Mouse (Mus musculus): Measurements from ENCODE around the gene Cldnd2. TPM values are rescaled to one million over a fixed set of nuclear protein-coding genes. Genes with fewer than 3 reads are reported as not detected.
A peak's percentile ranks its signal among the peaks of the same experiment; 100 is the strongest.
"Not testable (repeated sequence)": the region's sequence is repeated elsewhere in the genome, so short reads cannot be mapped to it uniquely, and the experiment has no call there.

Cldnd2 gene
- 0.27 and 0.38 TPM in 2 replicates for polyA plus RNA-seq (2012; rRNA removed)

DNA sequence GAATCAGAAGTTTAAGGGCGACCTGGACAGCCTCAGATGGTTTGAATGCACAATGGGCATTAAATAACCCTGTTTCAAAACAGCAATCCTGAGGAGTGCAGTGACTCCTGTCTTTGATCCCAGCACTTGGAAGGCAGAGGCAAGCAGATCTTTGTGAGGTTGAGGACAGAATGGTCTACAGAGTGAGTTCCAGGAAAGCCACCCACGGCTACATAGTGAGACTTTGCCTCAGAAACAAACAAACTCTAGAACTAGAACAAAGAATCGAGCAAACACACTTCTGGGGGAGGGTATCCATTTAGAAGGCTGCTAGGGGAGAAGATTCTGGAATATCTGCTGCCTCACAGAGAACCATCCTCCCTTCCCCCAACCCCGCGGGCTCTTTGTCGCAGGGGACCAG lies at the start of gene Cldnd2:
TSS of gene Cldnd2 (plus strand) at position 301 of the 400 bp plus-strand sequence.
- no peak for DNase-seq (ENCODE audit: low read depth)

DNA sequence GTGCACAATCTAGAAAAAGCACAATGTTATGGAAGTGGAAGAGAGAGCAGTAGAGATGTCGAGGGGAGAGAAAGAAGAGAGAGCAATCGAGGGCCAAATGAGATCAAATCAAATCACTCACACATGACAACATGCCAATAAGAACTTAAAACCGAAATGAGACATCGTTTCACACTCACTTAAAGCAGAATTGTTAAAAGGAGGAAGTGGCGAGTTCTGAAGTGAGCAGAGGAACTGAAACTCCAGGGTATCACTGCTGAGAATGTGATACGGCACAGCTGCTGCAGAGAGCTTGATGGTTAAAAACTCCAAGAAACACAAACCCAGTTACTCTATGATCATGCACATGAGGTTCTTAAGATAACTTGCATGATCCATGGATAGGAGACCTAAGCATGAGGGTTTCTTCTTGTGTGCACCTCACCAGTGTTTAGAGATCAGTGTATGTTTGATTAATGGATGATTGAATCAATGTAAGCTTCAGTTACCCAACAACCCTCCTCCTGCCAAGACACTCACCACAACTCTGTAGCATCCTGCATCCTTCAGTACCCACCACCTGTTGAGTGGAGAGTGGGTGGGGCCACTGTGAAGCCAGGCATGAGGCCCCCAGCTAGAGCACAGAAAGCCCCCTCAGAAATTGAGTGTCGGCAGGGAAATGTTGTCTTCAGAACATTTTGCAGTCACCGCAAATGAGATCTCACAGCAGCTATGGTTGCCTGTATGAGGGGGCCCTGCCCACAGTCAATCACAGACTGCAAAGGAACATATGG lies 48.0 kb upstream of the Cldnd2 start:
- no peak for DNase-seq (ENCODE audit: low read depth)

DNA sequence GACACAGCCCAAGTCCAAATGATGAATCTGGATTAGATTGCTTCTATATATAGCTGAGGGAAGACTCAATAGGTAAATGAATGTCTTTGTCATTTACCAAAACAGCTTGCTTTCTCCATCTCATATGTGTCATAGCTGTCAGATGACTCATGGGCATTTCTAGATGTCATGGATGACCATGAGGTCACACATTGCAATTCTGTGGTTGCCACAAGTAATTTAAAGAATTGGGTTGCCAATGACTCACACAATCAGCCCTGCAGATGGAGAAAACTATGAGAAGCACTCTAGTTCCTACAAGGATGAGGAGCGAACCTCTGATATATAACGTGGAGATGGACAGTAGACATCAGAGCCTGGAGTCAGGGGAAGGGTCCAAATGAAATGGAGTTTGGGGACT lies 41.1 kb upstream of the Cldnd2 start:
- DNase-seq (ENCODE audit: low read depth): no peak

DNA sequence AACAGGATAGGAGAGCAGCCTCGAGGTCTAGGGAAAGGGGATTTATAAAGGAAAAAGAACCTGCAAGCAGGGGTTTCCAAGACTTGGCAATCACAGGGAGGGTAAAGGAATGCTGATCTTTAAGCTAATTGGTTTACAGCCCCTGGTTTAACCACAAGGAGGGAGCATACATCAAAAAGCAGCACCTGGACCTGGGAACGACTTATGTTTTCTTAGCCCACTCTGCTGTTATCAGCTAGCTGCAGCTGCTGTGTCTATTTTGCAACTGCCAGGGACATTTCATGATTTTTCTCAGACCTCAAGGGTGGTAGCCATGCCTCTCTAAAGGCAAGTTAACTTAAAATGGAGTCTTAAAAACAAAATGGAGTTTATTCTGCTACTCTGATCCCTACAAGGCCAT lies 37.9 kb upstream of the Cldnd2 start:
- DNase-seq (ENCODE audit: low read depth): no peak

DNA sequence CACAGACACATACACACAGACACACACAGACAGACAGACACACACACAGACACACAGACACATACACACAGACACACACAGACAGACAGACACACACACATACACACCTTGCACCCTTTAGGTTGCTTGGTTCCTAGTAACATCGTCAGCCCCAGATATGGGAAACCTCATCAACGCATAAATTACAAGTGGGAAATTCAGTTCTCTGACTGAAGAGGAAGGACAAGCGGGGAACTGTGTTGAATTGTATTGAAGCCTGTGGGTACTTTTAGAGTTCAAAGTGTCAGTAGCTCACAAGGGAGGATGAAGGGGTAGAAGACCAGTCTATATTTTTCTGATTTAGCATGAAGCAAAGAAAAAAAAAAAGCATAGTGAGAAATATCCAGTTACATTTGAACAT lies 33.0 kb upstream of the Cldnd2 start:
- no peak for DNase-seq (ENCODE audit: low read depth)

DNA sequence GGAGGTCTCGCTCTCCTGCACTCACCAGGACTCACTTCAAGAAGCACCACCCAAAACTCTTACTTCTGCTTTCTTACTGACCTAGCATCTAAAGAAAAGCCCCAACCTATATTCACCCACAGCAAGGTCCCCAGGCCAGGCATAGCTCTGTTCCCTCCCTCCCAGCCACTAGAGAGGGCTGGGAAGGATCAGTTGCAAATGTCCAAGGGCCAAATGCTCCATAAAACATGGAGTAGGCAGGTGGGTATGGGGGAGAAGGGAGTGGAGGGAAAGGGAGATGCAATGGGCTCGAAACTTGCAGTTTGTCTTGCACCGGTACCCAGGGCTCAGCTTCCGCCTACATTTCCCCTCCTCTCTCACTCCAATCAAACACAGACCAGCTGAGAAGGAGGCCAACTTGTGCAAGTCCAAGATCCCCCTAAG lies 32.4 kb upstream of the Cldnd2 start, which contains the start of gene Siglecg:
TSS of gene Siglecg (plus strand) at position 74 of the 423 bp plus-strand sequence.
- DNase-seq (ENCODE audit: low read depth): no peak

DNA sequence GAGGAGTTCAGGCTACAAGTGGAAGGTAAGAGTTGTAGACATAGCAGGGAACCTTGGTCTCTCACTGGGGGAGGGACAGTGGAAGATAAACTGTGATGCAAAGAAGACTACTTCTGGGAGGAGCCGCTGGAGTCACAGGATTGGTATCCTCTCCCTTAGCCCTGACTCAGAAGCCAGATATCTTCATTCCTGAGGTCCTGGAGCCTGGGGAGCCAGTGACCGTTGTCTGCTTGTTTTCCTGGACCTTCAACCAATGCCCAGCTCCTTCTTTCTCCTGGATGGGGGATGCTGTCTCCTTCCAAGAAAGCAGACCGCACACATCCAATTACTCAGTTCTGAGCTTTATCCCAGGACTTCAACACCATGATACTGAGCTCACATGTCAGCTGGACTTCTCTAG lies 31.5 kb upstream of the Cldnd2 start:
- no peak for DNase-seq (ENCODE audit: low read depth)

DNA sequence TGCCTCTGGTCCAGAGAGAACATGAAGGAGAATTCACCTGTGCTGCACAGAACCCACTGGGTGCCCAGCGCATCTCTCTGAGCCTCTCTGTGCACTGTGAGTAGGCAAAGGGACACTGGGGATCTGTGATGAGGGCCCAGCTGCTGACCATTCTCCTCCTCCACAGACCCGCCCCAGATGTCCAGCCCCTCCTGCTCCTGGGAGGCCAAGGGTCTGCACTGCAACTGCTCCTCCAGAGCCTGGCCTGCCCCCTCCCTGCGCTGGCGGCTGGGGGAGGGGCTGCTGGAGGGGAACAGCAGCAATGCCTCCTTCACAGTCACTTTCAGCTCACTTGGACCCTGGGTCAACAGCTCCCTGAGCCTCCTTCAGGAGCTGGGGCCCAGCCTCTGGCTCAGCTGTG lies 28.9 kb upstream of the Cldnd2 start:
- DNase-seq (ENCODE audit: low read depth): not testable (repeated sequence)

DNA sequence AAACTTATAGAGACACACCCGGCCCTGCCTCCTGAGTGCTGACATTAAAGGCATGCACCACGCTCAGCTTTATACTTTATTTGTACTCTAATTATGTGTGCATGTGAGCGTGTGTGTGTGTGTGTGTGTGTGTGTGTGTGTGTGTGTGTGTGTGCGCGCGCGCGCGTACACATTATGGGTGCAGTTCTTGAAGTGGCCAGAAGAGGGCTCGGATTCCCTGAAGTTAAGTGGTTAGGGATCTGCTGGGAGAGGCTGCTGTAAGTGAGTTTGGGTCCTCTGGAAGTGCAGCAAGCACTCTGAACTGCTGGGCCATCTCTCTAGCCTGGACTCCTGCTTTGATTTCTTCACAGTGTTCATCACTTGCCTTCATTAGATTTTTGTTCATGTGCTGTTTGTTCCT lies 23.3 kb upstream of the Cldnd2 start:
- DNase-seq (ENCODE audit: low read depth): no peak

DNA sequence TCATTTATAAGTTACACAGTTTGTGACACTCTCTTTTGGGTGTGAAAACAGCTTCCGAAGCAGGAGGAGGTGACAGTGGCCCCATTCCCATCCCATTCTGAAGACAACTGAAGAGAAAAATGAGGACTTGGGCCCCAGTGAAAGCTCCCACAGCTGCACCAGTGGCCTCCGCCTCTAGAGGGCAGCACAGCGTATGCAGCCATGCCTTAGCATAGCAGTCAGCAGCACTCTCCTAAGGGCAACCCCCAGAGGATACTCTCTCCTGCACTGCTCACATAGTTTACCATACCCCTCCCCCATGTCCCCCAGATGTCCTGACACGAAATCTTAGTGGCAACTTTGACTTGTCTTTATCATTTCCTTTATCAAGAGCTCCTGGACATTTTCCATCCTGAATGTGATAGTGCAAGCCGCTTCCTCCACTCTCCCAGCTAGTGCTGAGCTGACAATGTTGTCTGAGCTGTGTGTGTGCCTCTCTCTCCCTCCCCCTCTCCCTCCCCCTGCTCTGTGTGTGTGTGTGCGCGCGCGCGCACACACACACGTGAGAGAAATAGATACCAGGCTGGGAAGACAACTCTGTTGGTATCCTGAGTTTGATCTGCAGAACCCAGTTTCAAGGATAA lies 17.5 kb upstream of the Cldnd2 start:
- no peak for DNase-seq (ENCODE audit: low read depth)

DNA sequence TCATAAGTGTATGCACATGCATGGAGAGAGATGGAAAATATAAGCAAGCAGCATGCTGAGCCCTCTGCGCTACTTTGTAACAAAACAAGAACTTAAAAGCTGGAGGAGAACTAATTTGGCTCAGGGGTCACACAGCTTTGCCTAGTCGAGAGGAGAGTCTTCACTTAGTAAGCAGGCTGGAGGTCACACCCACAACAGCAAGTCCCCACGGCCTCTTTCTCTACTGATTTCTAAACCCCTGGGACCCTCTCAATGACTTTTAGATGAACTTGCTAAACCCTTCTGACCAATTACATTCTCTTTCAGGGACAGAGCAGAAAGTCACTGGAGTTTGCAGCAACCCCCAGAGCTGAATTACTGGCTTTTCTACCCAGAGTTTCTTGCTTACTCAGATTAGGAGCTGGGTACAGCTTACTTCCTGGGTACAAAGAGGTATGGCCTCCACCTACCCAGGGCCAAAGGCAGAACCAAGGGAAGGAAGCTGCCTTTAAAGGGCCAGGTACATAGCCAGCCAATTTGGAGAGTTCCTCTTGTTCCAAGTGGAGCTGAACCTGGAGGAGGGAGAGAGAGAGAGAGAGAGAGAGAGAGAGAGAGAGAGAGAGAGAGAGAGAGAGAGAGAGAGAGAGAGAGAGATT lies 16.5 kb upstream of the Cldnd2 start:
- no peak for DNase-seq (ENCODE audit: low read depth)

DNA sequence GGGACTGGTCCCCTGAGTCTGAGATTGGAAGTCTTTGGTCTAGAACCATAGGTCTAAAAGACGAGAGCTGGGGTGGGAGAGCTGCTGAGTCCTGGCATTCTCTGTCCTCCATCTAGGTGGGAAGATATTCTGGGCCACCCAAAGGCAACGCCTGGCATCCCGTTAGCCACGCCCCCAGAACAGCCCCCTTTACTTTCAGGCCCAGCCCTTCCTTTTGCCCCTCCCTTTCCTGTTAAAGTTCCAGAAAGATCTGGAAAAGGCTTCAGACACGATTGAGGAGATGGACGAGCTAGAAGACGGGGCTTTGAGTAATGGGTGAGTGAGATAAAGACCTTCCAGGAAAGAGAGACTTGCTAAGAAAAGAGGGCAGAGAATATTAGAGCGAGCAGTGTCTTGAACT lies 13.2 kb upstream of the Cldnd2 start, which contains the start of gene Lim2:
TSS of gene Lim2 (plus strand) at position 265 of the 400 bp plus-strand sequence.
- DNase-seq (ENCODE audit: low read depth): no peak

DNA sequence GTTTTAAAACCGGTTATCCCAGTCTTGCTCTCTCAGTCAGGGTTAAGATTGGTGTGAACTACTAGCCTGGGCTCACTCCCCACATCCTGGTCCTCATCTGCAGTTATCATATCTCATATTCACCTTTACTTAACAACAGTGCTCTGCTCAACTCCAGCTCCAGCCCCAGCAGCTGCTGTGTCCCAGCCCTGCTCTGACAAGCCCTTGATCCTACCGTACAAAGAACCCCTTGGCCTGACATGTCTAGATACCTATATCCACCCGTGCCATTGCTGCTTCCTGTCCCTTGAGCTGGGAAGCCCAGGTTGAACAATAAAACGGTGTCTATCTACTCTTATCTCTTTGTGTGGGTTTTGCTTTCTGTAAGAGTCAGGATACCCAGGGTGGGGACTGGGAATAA lies 11.1 kb upstream of the Cldnd2 start:
- DNase-seq (ENCODE audit: low read depth): no peak

DNA sequence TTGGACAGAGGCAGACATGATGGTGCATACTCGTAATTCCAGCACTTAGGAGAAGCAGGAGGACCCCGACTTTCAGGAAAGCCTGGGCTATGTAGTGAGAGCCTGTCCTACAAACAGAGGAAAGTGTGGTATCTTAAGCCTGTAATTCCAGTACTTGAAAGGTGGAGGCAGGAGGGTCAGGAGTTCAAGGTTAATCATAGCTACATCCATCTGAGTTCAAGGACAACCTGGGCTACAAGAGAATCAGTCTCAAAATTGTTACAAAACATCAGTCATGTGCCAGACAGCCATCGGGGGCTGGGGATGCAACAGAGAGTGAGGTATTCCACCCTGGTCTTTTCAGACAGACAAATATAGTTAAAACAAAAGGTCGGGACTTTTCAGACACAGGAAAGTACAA lies 7.7 kb upstream of the Cldnd2 start:
- DNase-seq (ENCODE audit: low read depth): no peak

DNA sequence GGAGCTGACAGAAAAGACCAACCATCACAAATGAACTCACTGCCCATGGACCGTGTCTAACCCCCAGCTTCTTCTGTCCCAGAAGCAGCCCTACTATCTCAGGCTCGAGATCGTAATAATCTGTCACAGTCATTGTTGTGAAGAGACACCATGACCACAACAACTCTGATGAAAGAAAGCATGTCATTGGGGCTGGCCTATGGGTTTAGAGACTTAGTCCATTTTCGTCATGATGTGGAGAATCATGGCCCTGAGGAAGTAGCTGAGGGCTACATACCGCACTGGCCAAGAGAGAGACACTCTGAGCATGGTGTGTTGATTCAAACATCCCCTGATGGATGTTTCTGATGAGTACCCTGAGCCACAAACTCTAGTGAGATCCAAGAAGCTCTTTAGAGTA lies 5.9 kb upstream of the Cldnd2 start:
- DNase-seq (ENCODE audit: low read depth): no peak

DNA sequence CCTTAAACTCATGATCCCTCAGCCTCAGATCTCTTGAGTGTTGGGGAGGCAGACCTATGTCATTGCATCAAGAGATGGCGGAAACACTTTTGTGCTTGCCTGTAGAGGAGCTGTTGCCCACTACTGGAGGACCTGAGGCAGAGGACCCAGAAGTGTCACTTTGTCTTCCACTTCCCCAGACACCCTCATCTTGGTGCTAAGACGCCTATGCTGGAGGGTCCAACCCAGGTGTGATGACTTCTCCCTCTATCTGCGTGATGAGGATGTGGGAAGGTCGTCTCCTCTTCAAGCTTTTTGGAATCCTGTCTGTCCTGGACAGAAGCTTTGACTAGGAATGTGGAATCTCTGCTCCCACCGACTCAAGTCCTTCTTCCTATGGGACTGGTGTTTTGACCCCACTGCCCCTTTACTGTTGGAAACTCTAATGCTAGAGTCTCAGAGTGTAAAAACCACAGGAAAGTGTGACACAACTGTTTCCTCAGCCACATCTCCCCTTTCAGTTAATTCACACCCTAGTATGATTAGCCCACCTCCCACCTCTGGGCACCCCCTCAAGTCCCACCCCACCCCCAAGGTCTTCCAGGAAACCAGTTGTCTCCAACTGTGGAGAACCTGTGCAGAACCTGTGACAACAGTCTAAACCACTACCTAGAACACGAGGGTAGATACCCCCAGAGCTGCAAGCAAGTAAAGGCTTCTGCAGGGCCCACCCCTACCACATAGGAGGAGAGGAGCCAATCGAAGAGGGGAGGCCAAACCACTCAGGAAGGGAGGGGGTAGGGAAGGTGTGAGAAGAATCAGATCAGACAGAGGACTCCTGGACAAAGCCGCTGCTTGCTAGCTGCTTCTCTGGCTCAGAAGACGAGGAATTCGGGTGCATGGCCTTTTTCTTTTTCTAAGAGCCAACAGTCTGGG lies 4.0 kb upstream of the Cldnd2 start, which contains the start of gene Nkg7:
TSS of gene Nkg7 (plus strand) at position 733 of the 915 bp plus-strand sequence.
- no peak for DNase-seq (ENCODE audit: low read depth)

DNA sequence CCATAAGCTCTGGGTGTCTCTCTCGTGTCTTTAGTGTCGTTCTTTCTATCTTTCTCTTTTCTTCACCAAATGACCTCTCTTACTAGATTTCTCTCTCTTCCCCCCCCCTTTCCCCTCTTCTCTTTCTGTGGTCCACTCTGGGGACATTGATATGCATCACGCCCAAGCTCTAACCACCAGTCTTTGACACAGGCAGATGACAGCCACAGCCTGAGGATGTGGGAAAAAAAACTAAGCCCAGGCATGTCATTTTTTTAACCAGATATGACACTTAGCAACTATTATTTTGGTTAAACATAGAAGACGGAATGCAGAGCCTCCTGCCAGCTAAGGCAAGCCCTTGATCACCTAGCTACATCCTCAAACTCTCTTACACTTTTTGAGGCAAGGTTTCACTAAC lies 2.0 kb upstream of the Cldnd2 start:
- no peak for DNase-seq (ENCODE audit: low read depth)

DNA sequence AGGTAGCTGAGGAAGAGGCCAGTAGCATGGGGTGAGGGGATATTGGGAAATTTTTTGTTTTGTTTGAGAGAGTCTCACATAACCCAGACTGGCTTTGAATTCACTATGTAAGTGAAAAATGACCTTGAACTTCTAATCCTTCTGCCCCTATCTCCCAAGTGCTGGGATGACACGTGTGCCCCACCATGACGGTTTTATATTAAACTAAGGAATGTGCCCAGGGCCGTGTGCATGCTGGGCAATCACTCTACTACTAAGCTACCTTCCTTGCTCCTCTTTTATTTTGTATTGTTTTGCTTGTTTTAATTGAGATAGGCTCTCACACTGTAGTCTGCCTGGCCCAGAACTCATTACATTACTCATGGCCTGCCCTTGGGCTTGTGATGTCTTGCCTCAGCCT lies 489 bp downstream of the Cldnd2 start:
- no peak for DNase-seq (ENCODE audit: low read depth)

DNA sequence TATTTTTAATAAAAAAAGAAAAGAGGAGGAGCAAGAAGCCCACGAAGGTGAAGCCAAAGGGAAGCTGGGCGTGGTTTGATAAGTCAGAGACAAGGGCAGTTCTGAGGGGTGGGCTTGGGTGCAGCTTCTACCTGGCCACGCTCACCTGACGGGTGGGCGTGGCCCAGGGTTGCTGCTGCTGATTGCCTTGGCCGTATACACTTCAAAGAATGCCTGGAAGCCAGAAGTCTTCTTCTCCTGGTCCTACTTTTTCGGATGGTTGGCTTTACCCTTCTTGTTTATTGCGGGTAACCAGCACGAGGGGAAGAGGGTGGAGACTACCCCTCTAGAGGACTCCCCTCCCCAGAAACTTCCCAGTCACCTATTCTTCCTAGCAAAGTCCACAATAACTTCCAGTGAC lies 2.1 kb downstream of the Cldnd2 start:
- no peak for DNase-seq (ENCODE audit: low read depth)

DNA sequence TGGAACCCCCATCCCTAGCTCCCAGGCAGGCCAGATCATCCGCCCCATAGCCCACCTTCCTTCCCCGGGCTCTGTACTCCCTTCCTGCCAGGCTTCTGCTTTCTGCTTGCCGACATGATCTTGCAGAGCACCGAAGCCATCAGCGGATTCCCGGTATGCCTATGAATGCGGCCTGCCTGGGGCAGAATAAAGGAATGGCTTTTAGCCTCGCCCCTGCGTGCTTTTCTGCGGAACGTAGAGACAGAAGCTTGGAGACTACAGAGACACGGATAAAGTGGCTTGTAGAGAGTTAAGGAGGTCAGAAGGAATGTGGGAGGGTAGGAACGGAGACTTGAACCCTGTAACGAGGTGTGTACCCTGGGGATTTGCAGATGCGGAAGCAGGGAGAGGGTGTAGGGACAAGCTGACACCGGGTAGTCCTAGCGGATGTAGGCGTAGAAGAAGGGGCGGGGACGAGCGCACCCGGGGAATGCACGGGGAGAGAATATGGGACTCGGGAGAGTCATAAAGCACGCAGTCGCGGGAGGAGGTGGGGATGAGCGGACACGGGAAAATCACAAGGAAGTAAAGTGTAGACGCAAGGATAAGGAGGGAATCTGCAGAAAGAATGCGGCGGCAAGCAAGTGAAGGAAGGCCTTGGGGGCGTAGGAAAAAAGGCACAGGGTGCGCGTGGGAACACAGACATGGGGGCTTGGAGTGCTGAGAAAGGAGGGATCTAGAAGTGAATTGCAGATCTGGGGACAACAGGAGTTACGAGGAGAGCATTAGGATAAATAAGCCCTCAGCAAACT lies 2.7 kb downstream of the Cldnd2 start:
- peak; percentile 58 for DNase-seq (ENCODE audit: low read depth)

DNA sequence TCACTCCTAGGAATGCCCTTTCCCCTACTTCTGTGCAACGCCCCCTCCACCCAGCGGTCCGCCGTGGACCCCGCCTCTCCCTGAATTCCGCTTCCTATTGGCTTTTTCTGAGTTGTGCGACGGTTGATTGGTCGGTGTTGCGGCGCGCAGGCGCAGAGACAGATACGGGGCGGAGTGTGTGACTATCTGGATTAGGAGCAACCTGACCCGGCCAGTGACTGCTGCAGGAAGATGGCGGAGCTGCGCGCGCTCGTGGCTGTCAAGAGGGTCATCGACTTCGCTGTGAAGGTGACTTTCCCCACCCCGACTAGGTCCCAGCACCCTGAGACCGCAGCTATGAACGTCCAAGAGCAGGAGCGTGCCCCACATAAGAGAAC lies 3.3 kb downstream of the Cldnd2 start, which contains the start of the genes Etfb and Gm45233:
TSS of gene Etfb (plus strand) at position 167 of the 377 bp plus-strand sequence.
TSS of gene Gm45233 (plus strand) at position 212 of the 377 bp plus-strand sequence.
- DNase-seq (ENCODE audit: low read depth): peak; percentile 74
